ENCODE assay signal across 14 mouse cellular contexts in the genomic region with DNA sequence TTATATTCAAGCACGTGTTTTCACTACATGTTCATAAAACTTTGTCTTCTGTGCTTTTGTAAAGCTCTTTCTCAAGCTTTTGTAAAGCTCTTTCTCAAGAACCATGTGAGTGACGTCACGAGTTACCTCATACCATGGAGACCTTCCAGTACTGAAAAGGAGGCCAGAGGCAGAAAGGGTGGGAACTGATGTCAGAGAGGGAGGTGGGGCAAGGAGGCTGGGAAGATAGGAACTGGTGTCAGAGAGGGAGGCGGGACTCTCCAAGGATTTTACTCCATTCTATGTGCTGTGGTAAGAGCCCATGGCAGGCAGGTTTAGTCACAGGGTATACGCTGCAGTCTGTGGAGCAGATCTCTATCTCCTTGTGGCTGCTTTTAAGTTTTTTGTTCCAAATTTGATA. TPM values are rescaled to one million over a fixed set of nuclear protein-coding genes. Genes with fewer than 3 reads are reported as not detected.
DNase-seq lines count a peak whose midpoint lies in the region; ATAC-seq and TF ChIP-seq lines count a peak whose summit lies in the region.
"Had no signal": no experiment of that assay in that cellular context is flagged by ENCODE, and none has a peak within 500 bp of the region (broad histone marks: within the 10 kb centered on the region; RNA-seq: fewer than 3 reads in every experiment).

No protein-coding gene starts in this region.

- no peak overlapping the region for H3K4me3 ChIP-seq in forebrain, embryonic 12.5 days (replicated peaks)
- no peak overlapping the region for H3K4me3 ChIP-seq in forebrain, postnatal 0 days (ENCODE audit: low read depth, low read length)
- H3K4me3 ChIP-seq: limb, embryonic 15.5 days had no signal

- intact Hi-C loops in heart, postnatal 36 days (cut with DNase I): no loop called here

- no peak overlapping the region for H3K4me2 ChIP-seq in forebrain, embryonic 12.5 days
- no peak overlapping the region for H3K4me2 ChIP-seq in forebrain, postnatal 0 days (ENCODE audit: low read depth)
- H3K4me2 ChIP-seq: hindbrain, embryonic 14.5 days; limb, embryonic 15.5 days had no signal

- peak; percentile 34; the same call in 1 of the 2 replicates for ATAC-seq in forebrain, embryonic 12.5 days (ENCODE audit: low FRiP score)
- ATAC-seq in forebrain, postnatal 0 days: no peak
- ATAC-seq: activated CD4-positive, CD25-positive, alpha-beta regulatory T cell, adult 4 months had no signal

- TF ChIP-seq CTCF in forebrain, postnatal 0 days (IDR thresholded peaks at IDR 0.05; ENCODE audit: low read depth): no peak

- H3K9me3 ChIP-seq in forebrain, embryonic 12.5 days: no peaks in the 10 kb centered on the region
- no peaks in the 10 kb centered on the region for H3K9me3 ChIP-seq in forebrain, postnatal 0 days (ENCODE audit: low read length)
- H3K9me3 ChIP-seq: limb, embryonic 15.5 days had no signal

- H3K27ac ChIP-seq in forebrain, embryonic 12.5 days: no peak overlapping the region
- no peak overlapping the region for H3K27ac ChIP-seq in forebrain, postnatal 0 days (ENCODE audit: low read depth, low read length)
- H3K27ac ChIP-seq: hindbrain, embryonic 14.5 days; limb, embryonic 15.5 days had no signal

- peaks cover 17% of the 10 kb centered on the region; the same call in 1 of the 2 replicates for H3K27me3 ChIP-seq in forebrain, embryonic 12.5 days
- H3K27me3 ChIP-seq in forebrain, postnatal 0 days (ENCODE audit: insufficient read depth, low read length): peaks cover 6% of the 10 kb centered on the region; the same call in 1 of the 2 replicates
- H3K27me3 ChIP-seq: limb, embryonic 15.5 days had no signal

- WGBS in forebrain, embryonic 12.5 days: 47% methylated on average over 5 of the region's 5 CpGs
- WGBS in forebrain, postnatal 0 days: 53% methylated on average over 5 of the region's 5 CpGs

- H3K4me1 ChIP-seq in forebrain, embryonic 12.5 days: peaks cover 26% of the 10 kb centered on the region
- no peaks in the 10 kb centered on the region for H3K4me1 ChIP-seq in forebrain, postnatal 0 days (ENCODE audit: insufficient read depth)

- no peaks in the 10 kb centered on the region for H3K36me3 ChIP-seq in forebrain, embryonic 12.5 days (replicated peaks)
- H3K36me3 ChIP-seq in forebrain, postnatal 0 days (ENCODE audit: insufficient read depth): no peaks in the 10 kb centered on the region
- H3K36me3 ChIP-seq: limb, embryonic 15.5 days had no signal

- H3K9ac ChIP-seq in forebrain, embryonic 12.5 days: no peak overlapping the region
- H3K9ac ChIP-seq in forebrain, postnatal 0 days: no peak overlapping the region
- H3K9ac ChIP-seq: hindbrain, embryonic 14.5 days; limb, embryonic 15.5 days had no signal

- DNase-seq in forebrain, postnatal 0 days: no peak
- peak; percentile 14 for DNase-seq in urinary bladder, postnatal 25 days (ENCODE audit: low spot score)
- DNase-seq in urinary bladder, adult 2 months (ENCODE audit: low spot score): no peak
- peak; percentile 36 to 46 for DNase-seq in heart, postnatal 36 days
- DNase-seq in thymus, postnatal 0 days (ENCODE audit: low spot score): no peak
- DNase-seq in cerebellum, postnatal 4 days (ENCODE audit: low spot score in 2 of 2): no peak
- no peak for DNase-seq in kidney, adult 8-10 months
- DNase-seq: cerebellum, postnatal 25 days; kidney, postnatal 36 days; midbrain, embryonic 14.5 days had no signal

RNA-seq across cellular contexts. Expression of a gene that starts 31.3 kb away (rescaled TPM):
- polyA plus RNA-seq in forebrain, embryonic 12.5 days (2016; fragmentation: Nextera tagmentation; extraction: Ambion mirVana): 6.3 and 6.4 TPM in 2 replicates
- 10.8 and 15.5 TPM in 2 replicates for total RNA-seq in forebrain, postnatal 0 days (2014; rRNA removed)
- 2.3 and 3.5 TPM in 2 replicates for polyA plus RNA-seq in forebrain, postnatal 0 days (2015; fragmentation: Nextera tagmentation; extraction: Ambion mirVana)
- polyA plus RNA-seq in urinary bladder, adult 2 months (2012; rRNA removed): 0.07 and 0.12 TPM in 2 replicates
- total RNA-seq in heart, postnatal 36 days (2021): under 1 TPM; 0.11 to 0.39 TPM
- 8.1 and 10.0 TPM in 2 replicates for polyA plus RNA-seq in thymus, postnatal 0 days (2015; fragmentation: Nextera tagmentation; extraction: Ambion mirVana)

Comparison
In these comparisons a context has a peak if more than half of its experiments do, and no peak if none do; other contexts are left out.
1. DNase-seq: peak in urinary bladder, postnatal 25 days (single experiment) and heart, postnatal 36 days (2 of 2); none in forebrain, postnatal 0 days (single experiment), urinary bladder, adult 2 months (single experiment), thymus, postnatal 0 days (single experiment), cerebellum, postnatal 4 days (0 of 2) and kidney, adult 8-10 months (0 of 2).